Mouse (Mus musculus) CH12.LX (cell line): ENCODE results near the gene Zc3h10. TPM values are rescaled to one million over a fixed set of nuclear protein-coding genes. Genes with fewer than 3 reads are reported as not detected.
A peak's percentile ranks its signal among the peaks of the same experiment; 100 is the strongest.

Experiments used
- DNase-seq: peaks from one replicate; pipeline ENCODE4 v3.0.0-alpha.2; 2013; ENCODE audit errors: extremely low read depth
- H3K27ac ChIP-seq: 2 replicates; pipeline ENCODE4 v1.5.1; 2012; ENCODE audit warnings: low read depth, mild to moderate bottlenecking, control low read depth, moderate library complexity; ENCODE audit not compliant: insufficient read depth
- H3K27me3 ChIP-seq: replicated peaks from 2 replicates; pipeline ENCODE3; 2012; ENCODE audit warnings: inconsistent platforms
- H3K36me3 ChIP-seq, 2 experiments: replicated peaks in 1 of 2; 2 replicates each; pipeline versions ENCODE3 to v1.6.1; 2012; ENCODE audit warnings: inconsistent platforms in 1 of 2, low read length in 1 of 2, mild to moderate bottlenecking in 1 of 2, mixed read lengths in 1 of 2, moderate library complexity in 1 of 2; ENCODE audit not compliant: control insufficient read depth in 1 of 2, insufficient read depth in 1 of 2
- H3K4me1 ChIP-seq, 2 experiments: 2 replicates each; pipeline ENCODE4 v1.6.1; 2012; ENCODE audit warnings: inconsistent platforms in 1 of 2, moderate library complexity in 1 of 2; ENCODE audit not compliant: insufficient read depth in 2 of 2, control insufficient read depth in 1 of 2
- H3K4me2 ChIP-seq: 2 replicates; pipeline ENCODE4 v1.6.1; 2012; ENCODE audit warnings: low read depth, mild to moderate bottlenecking, control low read depth; ENCODE audit not compliant: poor library complexity, insufficient read depth, severe bottlenecking
- H3K4me3 ChIP-seq, 3 experiments: fragments of 150-350 bp in 1 of 3; sonication (generic) in 1 of 3; replicated peaks in 1 of 3; 2 replicates each; pipeline versions ENCODE3 to v1.5.1; 2011 to 2012; ENCODE audit warnings: low read depth in 2 of 3, low read length in 2 of 3, mild to moderate bottlenecking in 2 of 3, moderate library complexity in 2 of 3, control low read depth in 1 of 3, improper control_type of control experiment in 1 of 3, inconsistent platforms in 1 of 3, mixed read lengths in 1 of 3; ENCODE audit not compliant: poor library complexity in 1 of 3
- H3K79me2 ChIP-seq: replicated peaks from 2 replicates; pipeline ENCODE4 v1.6.1; 2012; ENCODE audit warnings: mild to moderate bottlenecking, moderate library complexity; ENCODE audit not compliant: control insufficient read depth, poor library complexity, insufficient read depth, severe bottlenecking; ENCODE audit errors: extremely low read depth
- H3K9ac ChIP-seq: 2 replicates; pipeline ENCODE4 v1.6.1; 2012; ENCODE audit warnings: low read depth, mild to moderate bottlenecking, control low read depth, moderate library complexity; ENCODE audit not compliant: insufficient read depth
- H3K9me3 ChIP-seq: replicated peaks from 2 replicates; pipeline ENCODE3; 2012; ENCODE audit warnings: low read length, inconsistent platforms, mixed read lengths
- BHLHE40 ChIP-seq: IDR thresholded peaks from 2 replicates; pipeline ENCODE4 v1.6.1; 2011; ENCODE audit warnings: mild to moderate bottlenecking, low read depth, low read length, improper control_type of control experiment
- CHD2 ChIP-seq: IDR thresholded peaks from 2 replicates; pipeline ENCODE4 v1.6.1; 2011; ENCODE audit warnings: low read length, improper control_type of control experiment
- ELF1 ChIP-seq: IDR thresholded peaks from 2 replicates; pipeline ENCODE4 v1.6.1; 2014; ENCODE audit warnings: low read depth, mild to moderate bottlenecking, inconsistent platforms, low read length, improper control_type of control experiment
- EP300 ChIP-seq: IDR thresholded peaks from 2 replicates; pipeline ENCODE4 v1.6.1; 2011; ENCODE audit warnings: low read length, improper control_type of control experiment
- JUN ChIP-seq: IDR thresholded peaks from 2 replicates; pipeline ENCODE4 v1.6.1; 2011; ENCODE audit warnings: low read depth, mild to moderate bottlenecking, low read length, improper control_type of control experiment, moderate library complexity; ENCODE audit not compliant: insufficient read depth
- KAT2A ChIP-seq: IDR thresholded peaks from 2 replicates; pipeline ENCODE4 v1.6.1; 2012; ENCODE audit warnings: low read length, improper control_type of control experiment, inconsistent platforms; ENCODE audit not compliant: insufficient replicate concordance
- MEF2A ChIP-seq: IDR thresholded peaks from 2 replicates; pipeline ENCODE4 v1.6.1; 2014; ENCODE audit warnings: low read depth, mild to moderate bottlenecking, inconsistent platforms, low read length, improper control_type of control experiment, borderline replicate concordance
- MXI1 ChIP-seq: IDR thresholded peaks from 2 replicates; pipeline ENCODE4 v1.6.1; 2011; ENCODE audit warnings: mild to moderate bottlenecking, low read depth, low read length, improper control_type of control experiment
- NELFE ChIP-seq: IDR thresholded peaks from 2 replicates; pipeline ENCODE4 v1.6.1; 2011; ENCODE audit warnings: low read depth, low read length, improper control_type of control experiment
- POLR2AphosphoS2 ChIP-seq: IDR thresholded peaks from 2 replicates; pipeline ENCODE4 v1.6.1; 2011; ENCODE audit warnings: low read depth, low read length, improper control_type of control experiment
- RAD21 ChIP-seq: IDR thresholded peaks from 2 replicates; pipeline ENCODE4 v1.6.1; 2011; ENCODE audit warnings: low read depth, mild to moderate bottlenecking, low read length, improper control_type of control experiment, moderate library complexity
- RCOR1 ChIP-seq: conservative IDR thresholded peaks from 2 replicates; pipeline ENCODE4 v1.6.1; 2012; ENCODE audit warnings: low read depth, mild to moderate bottlenecking, inconsistent platforms, low read length, improper control_type of control experiment
- SIN3A ChIP-seq: IDR thresholded peaks from 2 replicates; pipeline ENCODE4 v1.6.1; 2012; ENCODE audit warnings: low read length, improper control_type of control experiment, inconsistent platforms
- TCF12 ChIP-seq: IDR thresholded peaks from 2 replicates; pipeline ENCODE4 v1.6.1; 2014; ENCODE audit warnings: low read depth, mild to moderate bottlenecking, inconsistent platforms, low read length, improper control_type of control experiment
- UBTF ChIP-seq: IDR thresholded peaks from 2 replicates; pipeline ENCODE4 v1.6.1; 2012; ENCODE audit warnings: low read depth, mild to moderate bottlenecking, inconsistent platforms, low read length, improper control_type of control experiment, moderate library complexity
- USF1 ChIP-seq: IDR thresholded peaks from 2 replicates; pipeline ENCODE4 v1.6.1; 2014; ENCODE audit warnings: low read depth, mild to moderate bottlenecking, inconsistent platforms, low read length, improper control_type of control experiment
- USF2 ChIP-seq: conservative IDR thresholded peaks from 2 replicates; pipeline ENCODE4 v1.6.1; 2011; ENCODE audit warnings: low read depth, low read length, improper control_type of control experiment
- ZKSCAN1 ChIP-seq: IDR thresholded peaks from 2 replicates; pipeline ENCODE4 v1.6.1; 2012; ENCODE audit warnings: low read depth, inconsistent platforms, low read length, improper control_type of control experiment, borderline replicate concordance
- ZMIZ1 ChIP-seq: IDR thresholded peaks from 2 replicates; pipeline ENCODE4 v1.6.1; 2012; ENCODE audit warnings: low read depth, mild to moderate bottlenecking, inconsistent platforms, low read length, improper control_type of control experiment
- ZNF384 ChIP-seq: IDR thresholded peaks from 2 replicates; pipeline ENCODE4 v1.6.1; 2012; ENCODE audit warnings: low read depth, low read length, improper control_type of control experiment, inconsistent platforms
- dilution Hi-C: fragments of 300-500 bp; cut with MboI; formaldehyde crosslinking; loops from 2 replicates; pipeline ENCODE4 v1.14.3; 2020; ENCODE audit warnings: low sequenced_read_pairs; ENCODE audit not compliant: extremely low pct_unique_long_range_greater_than_20kb, extremely low pct_ligation_motif_present
- in situ Hi-C: fragments of 300-500 bp; cut with MboI; formaldehyde crosslinking; loops from 3 replicates; pipeline ENCODE4 v1.14.3; 2019; ENCODE audit warnings: low sequenced_read_pairs, low pct_ligation_motif_present, low pct_unique_long_range_greater_than_20kb, mixed read lengths
- polyA plus RNA-seq: library from polyadenylated mRNA; unstranded; fragments of >175 nt; gene quantifications from 2 replicates; pipeline ENCODE4 v1.2.1, GENCODE M21; 2012; ENCODE audit warnings: low read depth; ENCODE audit not compliant: insufficient read length
- total RNA-seq, 2 experiments: library from RNA; depleted of rRNA; stranded (reverse); fragments of 300-350 nt in 1 of 2; fragments of >200 nt in 1 of 2; gene quantifications; 2 replicates each; pipeline ENCODE4 v1.2.3; 2012 to 2014

Gene Zc3h10
- total and polyA plus RNA-seq, 3 experiments: 14.4 to 19.9 (median 16.2) TPM

- Histone ChIP-seq H3K9ac (peak overlapping the region; percentile 46), H3K4me1 (peaks cover 3 to 30% of the 10 kb centered on the region in 2 experiments; a peak in 3 of 4 replicates), H3K4me2 (peak overlapping the region; percentile 44), H3K36me3 (peaks cover 0 to 5% of the 10 kb centered on the region in 2 experiments), H3K4me3 (peak overlapping the region; percentile 61 to 72 (median 65)), H3K9me3 (no peaks in the 10 kb centered on the region), H3K27ac (peak overlapping the region; percentile 31; the same call in 1 of the 2 replicates), H3K79me2 (peaks cover 3% of the 10 kb centered on the region; the same call in 1 of the 2 replicates), H3K27me3 (no peaks in the 10 kb centered on the region)
- dilution Hi-C loops (no loop called here), in situ Hi-C loops (no loop called here)
- DNase-seq: peak; percentile 32
- TF ChIP-seq RCOR1 (no peak), SIN3A (peak; percentile 61; the same call in 1 of the 2 replicates), USF2 (no peak), MEF2A (peak; percentile 46; the same call in 1 of the 2 replicates), RAD21 (no peak), EP300 (no peak), POLR2AphosphoS2 (no peak), ZMIZ1 (no peak), BHLHE40 (peak; percentile 10; the same call in 1 of the 2 replicates), ELF1 (no peak), CHD2 (no peak), TCF12 (0 out of 2 replicates have a peak, but pooled peaks have one; percentile 21), UBTF (0 out of 2 replicates have a peak, but pooled peaks have one; percentile 43), KAT2A (no peak), JUN (no peak), MXI1 (peak; percentile 57), NELFE (no peak), ZNF384 (no peak), USF1 (no peak), ZKSCAN1 (no peak)
Measured at GRCm38 (mm10) chr10:128499116-128499671, 48.4 kb downstream of the Zc3h10 start.
